Mouse (Mus musculus): Measurements from ENCODE around the gene Ptpra. TPM values are rescaled to one million over a fixed set of nuclear protein-coding genes. Genes with fewer than 3 reads are reported as not detected.

Ptpra gene
- polyA plus RNA-seq, 1 experiment: 77.6 TPM

GRCm38 (mm10) chr2:130411558-130412495 lies 38.3 kb upstream of the Ptpra start:
- TF ChIP-seq POLR2A (IDR thresholded peaks at IDR 0.05; ENCODE audit: insufficient read depth, low read length) (no peak), CTCF (IDR thresholded peaks at IDR 0.05; ENCODE audit: low read depth, low read length) (peak; percentile 95), EP300 (IDR thresholded peaks at IDR 0.05; ENCODE audit: insufficient read depth, low read depth, low read length) (no peak)
- no peaks in the 10 kb centered on the region for H3K9me3 ChIP-seq (replicated peaks; ENCODE audit: control insufficient read depth, insufficient read depth, low read length, poor library complexity, severe bottlenecking)
- H3K27me3 ChIP-seq (ENCODE audit: control insufficient read depth, insufficient read depth, low read length, poor library complexity, severe bottlenecking): no peaks in the 10 kb centered on the region
- no peak overlapping the region for H3K27ac ChIP-seq (ENCODE audit: insufficient read depth, low read length)
- H3K4me1 ChIP-seq (ENCODE audit: control insufficient read depth, insufficient read depth, low read length): no peaks in the 10 kb centered on the region
- no peaks in the 10 kb centered on the region for H3K36me3 ChIP-seq (ENCODE audit: control insufficient read depth, insufficient read depth, low read length, poor library complexity, severe bottlenecking)
- no peak overlapping the region for H3K9ac ChIP-seq (ENCODE audit: low read depth, poor library complexity, severe bottlenecking)
- no peak overlapping the region for H3K4me3 ChIP-seq (ENCODE audit: low read depth, low read length)

GRCm38 (mm10) chr2:130412775-130413174 lies 37.3 kb upstream of the Ptpra start:
- Histone ChIP-seq H3K36me3 (ENCODE audit: control insufficient read depth, insufficient read depth, low read length, poor library complexity, severe bottlenecking) (no peaks in the 10 kb centered on the region), H3K9me3 (replicated peaks; ENCODE audit: control insufficient read depth, insufficient read depth, low read length, poor library complexity, severe bottlenecking) (no peaks in the 10 kb centered on the region), H3K27me3 (ENCODE audit: control insufficient read depth, insufficient read depth, low read length, poor library complexity, severe bottlenecking) (no peaks in the 10 kb centered on the region), H3K27ac (ENCODE audit: insufficient read depth, low read length) (no peak overlapping the region), H3K4me1 (ENCODE audit: control insufficient read depth, insufficient read depth, low read length) (no peaks in the 10 kb centered on the region), H3K9ac (ENCODE audit: low read depth, poor library complexity, severe bottlenecking) (no peak overlapping the region), H3K4me3 (ENCODE audit: low read depth, low read length) (no peak overlapping the region)
- no peak for TF ChIP-seq CTCF (IDR thresholded peaks at IDR 0.05; ENCODE audit: low read depth, low read length)
- TF ChIP-seq POLR2A (IDR thresholded peaks at IDR 0.05; ENCODE audit: insufficient read depth, low read length): no peak
- no peak for TF ChIP-seq EP300 (IDR thresholded peaks at IDR 0.05; ENCODE audit: insufficient read depth, low read depth, low read length)

GRCm38 (mm10) chr2:130414094-130414856 lies 35.8 kb upstream of the Ptpra start:
- no peak overlapping the region for H3K9ac ChIP-seq (ENCODE audit: low read depth, poor library complexity, severe bottlenecking)
- no peaks in the 10 kb centered on the region for H3K4me1 ChIP-seq (ENCODE audit: control insufficient read depth, insufficient read depth, low read length)
- H3K27ac ChIP-seq (ENCODE audit: insufficient read depth, low read length): no peak overlapping the region
- no peak overlapping the region for H3K4me3 ChIP-seq (ENCODE audit: low read depth, low read length)
- no peaks in the 10 kb centered on the region for H3K9me3 ChIP-seq (replicated peaks; ENCODE audit: control insufficient read depth, insufficient read depth, low read length, poor library complexity, severe bottlenecking)
- no peak for TF ChIP-seq EP300 (IDR thresholded peaks at IDR 0.05; ENCODE audit: insufficient read depth, low read depth, low read length)
- no peak for TF ChIP-seq CTCF (IDR thresholded peaks at IDR 0.05; ENCODE audit: low read depth, low read length)
- TF ChIP-seq POLR2A (IDR thresholded peaks at IDR 0.05; ENCODE audit: insufficient read depth, low read length): no peak
- no peaks in the 10 kb centered on the region for H3K27me3 ChIP-seq (ENCODE audit: control insufficient read depth, insufficient read depth, low read length, poor library complexity, severe bottlenecking)
- H3K36me3 ChIP-seq (ENCODE audit: control insufficient read depth, insufficient read depth, low read length, poor library complexity, severe bottlenecking): no peaks in the 10 kb centered on the region

GRCm38 (mm10) chr2:130421781-130422620 lies 28.1 kb upstream of the Ptpra start:
- H3K36me3 ChIP-seq (ENCODE audit: control insufficient read depth, insufficient read depth, low read length, poor library complexity, severe bottlenecking): no peaks in the 10 kb centered on the region
- H3K4me1 ChIP-seq (ENCODE audit: control insufficient read depth, insufficient read depth, low read length): no peaks in the 10 kb centered on the region
- no peaks in the 10 kb centered on the region for H3K27me3 ChIP-seq (ENCODE audit: control insufficient read depth, insufficient read depth, low read length, poor library complexity, severe bottlenecking)
- H3K4me3 ChIP-seq (ENCODE audit: low read depth, low read length): no peak overlapping the region
- no peak overlapping the region for H3K27ac ChIP-seq (ENCODE audit: insufficient read depth, low read length)
- H3K9me3 ChIP-seq (replicated peaks; ENCODE audit: control insufficient read depth, insufficient read depth, low read length, poor library complexity, severe bottlenecking): no peaks in the 10 kb centered on the region
- no peak for TF ChIP-seq CTCF (IDR thresholded peaks at IDR 0.05; ENCODE audit: low read depth, low read length)
- TF ChIP-seq EP300 (IDR thresholded peaks at IDR 0.05; ENCODE audit: insufficient read depth, low read depth, low read length): no peak
- TF ChIP-seq POLR2A (IDR thresholded peaks at IDR 0.05; ENCODE audit: insufficient read depth, low read length): no peak
- no peak overlapping the region for H3K9ac ChIP-seq (ENCODE audit: low read depth, poor library complexity, severe bottlenecking)

GRCm38 (mm10) chr2:130423397-130424125 lies 26.5 kb upstream of the Ptpra start:
- Histone ChIP-seq H3K9me3 (replicated peaks; ENCODE audit: control insufficient read depth, insufficient read depth, low read length, poor library complexity, severe bottlenecking) (no peaks in the 10 kb centered on the region), H3K27ac (ENCODE audit: insufficient read depth, low read length) (no peak overlapping the region), H3K4me1 (ENCODE audit: control insufficient read depth, insufficient read depth, low read length) (no peaks in the 10 kb centered on the region), H3K9ac (ENCODE audit: low read depth, poor library complexity, severe bottlenecking) (peak overlapping the region; percentile 69), H3K36me3 (ENCODE audit: control insufficient read depth, insufficient read depth, low read length, poor library complexity, severe bottlenecking) (no peaks in the 10 kb centered on the region), H3K27me3 (ENCODE audit: control insufficient read depth, insufficient read depth, low read length, poor library complexity, severe bottlenecking) (no peaks in the 10 kb centered on the region), H3K4me3 (ENCODE audit: low read depth, low read length) (peak overlapping the region; percentile 93)
- TF ChIP-seq CTCF (IDR thresholded peaks at IDR 0.05; ENCODE audit: low read depth, low read length) (no peak), POLR2A (IDR thresholded peaks at IDR 0.05; ENCODE audit: insufficient read depth, low read length) (no peak), EP300 (IDR thresholded peaks at IDR 0.05; ENCODE audit: insufficient read depth, low read depth, low read length) (no peak)

Measured in ES-Bruce4 (cell line).